Mouse (Mus musculus) Muller cell, postnatal 12 days (primary cell): ENCODE measurements around the gene Afdn.
A peak's percentile ranks its signal among the peaks of the same experiment; 100 is the strongest.
"Not testable (repeated sequence)": the region's sequence is repeated elsewhere in the genome, so short reads cannot be mapped to it uniquely, and the experiment has no call there.

Experiments
- DNase-seq: peaks from one replicate; pipeline ENCODE4 v3.0.0-alpha.2; 2015; ENCODE audit errors: inconsistent ontology term

The Afdn gene

DNA sequence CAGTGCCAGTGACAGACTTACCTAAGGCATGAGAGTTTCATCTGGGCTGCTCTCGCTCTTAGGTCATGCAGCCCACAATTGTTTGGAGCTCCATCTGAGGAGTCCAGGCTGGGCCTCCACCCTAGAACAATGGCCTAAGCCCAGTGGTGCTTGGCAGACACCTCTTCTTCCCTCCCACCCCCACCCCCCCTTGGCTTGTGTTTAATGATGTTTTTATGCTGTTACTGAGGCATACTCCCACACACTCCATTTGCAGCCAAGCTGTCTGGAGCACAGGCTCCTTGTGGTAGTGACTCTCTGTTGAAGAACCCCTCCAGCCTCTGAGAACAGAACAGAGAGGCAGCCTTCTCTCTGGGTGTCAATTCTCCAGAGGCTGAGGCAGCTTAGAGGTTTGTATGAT, 113.9 kb downstream of the Afdn start:
- DNase-seq, result peak; percentile 87

DNA sequence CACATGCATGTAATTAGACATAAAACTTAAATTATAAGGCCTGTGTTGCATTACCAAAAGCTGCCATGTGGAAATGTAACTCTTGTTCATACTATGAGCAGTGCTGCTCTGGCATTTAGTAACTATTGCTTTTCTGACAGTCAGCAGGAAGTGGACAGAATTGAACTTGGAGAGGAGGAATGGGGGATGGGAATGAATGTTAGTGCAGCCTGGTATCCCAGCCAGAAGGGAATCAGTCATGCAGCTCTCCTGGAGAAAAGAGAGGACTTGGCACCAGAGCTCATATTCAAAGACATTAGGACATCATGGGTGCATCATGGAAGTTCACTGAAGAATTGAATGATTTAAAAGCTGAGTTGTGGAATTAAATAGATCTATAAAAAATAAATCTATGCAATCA, 117.1 kb downstream of the Afdn start:
- peak; percentile 10 for DNase-seq

DNA sequence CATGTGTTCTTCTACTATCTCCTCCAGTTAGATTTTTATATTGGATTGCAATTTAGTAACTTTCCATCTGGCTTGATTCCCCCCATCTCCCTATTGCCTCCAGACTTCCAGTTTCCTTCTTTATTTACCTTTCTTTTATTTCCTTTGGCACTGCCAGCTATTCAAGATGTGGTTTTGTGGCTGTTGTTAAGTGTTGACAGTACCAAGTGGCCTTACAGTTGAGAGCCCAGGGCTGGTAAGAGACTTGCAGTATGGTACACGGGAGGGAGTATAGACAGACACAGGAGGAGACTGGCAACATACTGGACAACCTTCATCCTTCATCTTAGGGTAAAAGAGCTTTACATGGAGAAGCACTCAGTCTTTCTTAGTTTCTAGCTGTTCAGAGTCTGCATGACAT, 119.4 kb downstream of the Afdn start:
- DNase-seq, result no peak

DNA sequence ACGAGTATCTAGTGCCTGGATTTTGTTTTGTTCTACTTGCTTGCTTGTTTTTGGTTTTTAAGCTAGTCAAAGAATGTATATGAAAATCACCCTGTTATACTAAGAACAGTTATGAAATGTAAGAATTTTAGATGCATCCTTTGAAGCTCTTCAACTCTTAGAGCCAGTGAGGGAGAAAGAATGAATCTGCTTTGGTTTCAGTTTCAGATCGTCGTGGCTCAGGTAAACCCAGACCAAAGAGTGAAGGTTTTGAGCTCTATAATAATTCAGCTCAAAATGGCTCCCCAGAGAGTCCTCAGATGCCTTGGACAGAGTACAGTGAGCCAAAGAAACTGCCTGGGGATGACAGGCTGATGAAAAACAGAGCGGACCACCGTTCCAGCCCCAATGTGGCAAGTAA, 123.2 kb downstream of the Afdn start:
- DNase-seq, result no peak

DNA sequence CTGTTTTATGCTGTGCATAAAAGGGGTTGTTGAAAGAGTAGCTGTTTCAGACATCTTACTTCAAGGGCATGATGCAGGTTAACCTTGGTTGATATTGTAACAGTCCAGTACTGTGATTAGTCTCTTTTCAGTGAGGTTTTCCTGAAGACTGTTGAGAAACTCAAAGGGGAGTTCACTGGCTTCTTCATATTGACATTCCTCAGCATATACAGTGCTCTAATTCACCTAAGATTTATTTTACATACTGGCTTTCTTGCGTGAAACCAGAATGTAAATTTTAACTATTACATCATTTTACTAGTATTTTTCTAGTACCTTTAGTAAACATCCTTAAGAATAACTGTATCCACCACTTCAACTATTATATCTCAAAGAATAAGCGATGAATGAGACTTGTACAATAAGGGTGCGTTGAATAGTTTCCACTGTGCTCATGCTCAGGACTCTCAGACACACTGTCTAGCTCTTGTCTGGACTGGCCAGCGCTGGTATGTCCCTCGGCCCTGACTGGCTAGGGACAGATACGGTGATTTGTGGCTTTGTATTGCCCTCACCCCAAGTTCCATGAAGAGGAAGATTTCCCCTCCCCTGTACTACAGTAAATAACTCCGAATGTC, 129.6 kb downstream of the Afdn start:
- DNase-seq, result no peak

DNA sequence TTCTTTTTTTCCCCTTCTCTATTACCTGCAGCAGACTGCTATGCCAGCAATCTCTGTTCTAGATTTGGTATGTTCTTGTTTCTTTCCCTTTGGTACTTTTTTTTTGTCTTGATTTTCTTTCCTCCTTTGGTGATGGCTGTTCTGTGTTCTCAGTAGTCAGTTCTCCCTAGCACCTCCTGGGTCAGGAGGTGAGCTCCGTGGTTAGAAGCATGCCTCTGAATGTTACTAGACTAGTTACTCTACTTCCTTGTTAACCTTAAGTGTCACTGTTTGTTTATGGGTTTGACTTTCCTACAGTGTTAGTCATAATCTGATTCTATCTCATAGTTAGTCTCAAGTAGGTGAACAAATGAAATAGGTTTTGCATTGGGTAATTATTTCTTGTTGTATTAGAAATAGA, 130.6 kb downstream of the Afdn start:
- no peak for DNase-seq

DNA sequence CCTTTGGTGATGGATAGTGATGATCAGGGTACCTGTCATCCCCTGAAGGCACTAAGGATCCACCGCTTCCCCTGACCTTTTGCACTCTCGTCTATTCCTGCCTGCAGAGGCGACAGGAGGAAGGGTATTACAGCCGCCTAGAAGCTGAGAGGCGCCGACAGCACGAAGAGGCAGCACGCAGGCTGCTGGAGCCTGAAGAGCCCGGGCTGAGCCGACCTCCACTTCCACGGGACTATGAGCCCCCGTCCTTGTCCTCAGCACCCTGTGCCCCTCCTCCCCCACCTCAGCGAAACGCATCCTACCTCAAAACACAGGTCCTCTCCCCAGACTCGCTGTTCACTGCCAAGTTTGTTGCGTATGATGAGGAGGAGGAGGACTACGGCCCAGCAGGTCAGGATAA, 138.5 kb downstream of the Afdn start:
- DNase-seq, result no peak

DNA sequence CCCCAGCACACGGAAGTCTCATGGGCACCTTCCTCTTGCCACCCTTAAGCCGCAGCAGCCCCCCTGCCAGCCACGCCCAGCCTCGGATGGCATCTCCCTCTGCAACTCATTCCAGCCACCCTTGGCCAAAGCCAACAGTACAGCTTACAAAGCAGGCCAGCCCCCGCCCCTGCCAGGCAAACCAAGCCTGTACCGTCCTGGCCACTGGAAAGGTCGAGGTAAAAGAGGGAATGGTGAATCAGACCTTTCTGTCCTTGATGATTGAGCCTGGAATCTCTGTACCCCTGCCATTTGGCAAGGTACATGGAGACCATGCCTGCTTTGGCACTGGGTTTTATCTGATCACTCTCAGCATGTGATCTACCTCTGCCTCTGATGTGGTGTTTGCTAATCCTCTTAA, 138.9 kb downstream of the Afdn start:
- no peak for DNase-seq

DNA sequence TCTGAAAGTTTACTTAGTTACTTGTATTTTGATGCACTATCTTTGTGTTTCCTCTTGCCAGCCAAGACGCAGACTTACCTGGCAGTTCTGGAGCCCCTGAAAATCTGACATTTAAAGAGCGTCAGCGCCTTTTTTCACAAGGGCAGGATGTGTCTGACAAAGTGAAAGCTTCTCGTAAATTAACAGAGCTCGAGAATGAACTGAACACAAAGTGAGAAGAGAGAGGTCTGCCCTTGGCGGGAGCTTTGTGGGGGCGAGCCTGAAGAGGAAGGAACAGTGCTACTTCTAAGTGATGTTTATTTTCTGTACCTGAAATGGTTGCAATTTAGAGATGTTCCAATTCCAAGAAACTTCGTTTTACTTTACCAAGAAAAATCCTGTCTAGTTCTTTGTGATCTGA, 143.5 kb downstream of the Afdn start:
- no peak for DNase-seq

DNA sequence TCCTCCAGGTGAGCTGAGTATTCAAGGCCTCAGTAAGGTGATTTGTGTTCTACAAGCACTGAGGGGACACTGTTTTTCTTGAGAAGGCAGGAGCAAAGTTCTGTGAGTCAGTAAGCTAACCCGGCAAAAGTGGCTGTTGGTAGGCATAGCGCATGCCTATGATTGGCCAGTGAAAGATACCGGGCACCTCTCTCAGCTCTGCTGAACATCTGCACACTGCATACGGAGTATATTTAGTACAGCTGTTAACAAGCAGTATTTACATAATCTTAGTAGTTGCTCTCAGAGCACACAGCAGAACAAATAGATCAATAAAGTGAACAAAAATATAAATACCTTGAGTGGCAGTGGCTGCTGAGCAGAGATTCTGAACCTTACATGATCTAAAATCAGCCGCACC, 146.7 kb downstream of the Afdn start:
- DNase-seq, result no peak

DNA sequence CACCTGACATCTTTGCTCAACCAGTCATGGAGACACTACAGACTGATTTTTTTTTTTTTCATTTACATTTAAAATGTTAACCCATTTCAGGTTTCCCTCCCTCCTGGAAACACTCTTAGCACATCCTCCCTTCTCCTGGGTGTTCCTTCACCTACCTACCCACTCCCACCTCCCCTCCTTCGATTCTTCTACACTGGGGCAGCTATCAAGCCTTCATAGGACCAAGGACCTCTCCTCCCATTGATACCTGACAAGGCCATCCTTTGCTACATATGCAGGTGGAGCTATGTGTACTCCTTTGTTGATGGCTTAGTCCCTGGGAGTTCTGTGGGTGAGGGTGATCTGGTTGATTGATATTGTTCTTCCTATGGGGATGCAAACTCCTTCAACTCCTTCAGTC, 147.3 kb downstream of the Afdn start:
- no peak for DNase-seq

DNA sequence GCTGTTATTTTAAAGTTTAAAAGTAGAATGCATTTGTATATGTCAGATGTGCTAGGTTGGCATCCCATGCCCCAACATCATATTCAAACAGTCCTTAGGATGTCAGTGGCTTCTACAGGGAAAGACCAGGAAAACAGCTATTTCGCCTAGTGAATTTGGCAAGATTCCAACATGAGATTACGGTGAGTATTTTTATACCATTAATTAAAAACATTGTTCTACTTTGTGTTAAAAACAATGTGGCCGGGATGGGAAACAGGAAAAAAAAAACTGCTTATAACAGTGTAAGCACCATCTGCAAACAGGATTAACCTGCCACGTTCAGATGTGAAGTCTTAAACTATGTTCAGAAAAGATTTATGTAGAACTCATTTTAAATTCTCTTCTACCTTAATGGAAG, 153.6 kb downstream of the Afdn start:
- DNase-seq, result no peak

DNA sequence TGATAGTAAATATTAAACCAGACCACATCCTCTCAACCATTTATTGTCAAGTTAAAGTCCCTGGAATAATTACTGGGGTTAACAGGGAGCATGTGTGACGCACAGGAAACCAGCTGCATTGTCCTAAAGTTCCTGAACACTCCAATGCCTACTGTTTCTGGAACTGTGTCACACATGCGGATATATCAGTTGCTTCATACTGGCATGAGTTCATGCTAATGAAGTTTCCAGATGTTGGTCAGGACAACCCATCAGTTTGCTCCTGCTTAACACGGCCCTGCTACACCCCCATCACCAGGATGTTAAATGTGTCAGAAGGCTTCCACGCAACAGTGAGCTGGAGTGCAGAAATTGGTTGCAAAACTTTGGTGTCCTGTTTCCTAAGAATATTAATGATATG, 154.2 kb downstream of the Afdn start:
- no peak for DNase-seq

DNA sequence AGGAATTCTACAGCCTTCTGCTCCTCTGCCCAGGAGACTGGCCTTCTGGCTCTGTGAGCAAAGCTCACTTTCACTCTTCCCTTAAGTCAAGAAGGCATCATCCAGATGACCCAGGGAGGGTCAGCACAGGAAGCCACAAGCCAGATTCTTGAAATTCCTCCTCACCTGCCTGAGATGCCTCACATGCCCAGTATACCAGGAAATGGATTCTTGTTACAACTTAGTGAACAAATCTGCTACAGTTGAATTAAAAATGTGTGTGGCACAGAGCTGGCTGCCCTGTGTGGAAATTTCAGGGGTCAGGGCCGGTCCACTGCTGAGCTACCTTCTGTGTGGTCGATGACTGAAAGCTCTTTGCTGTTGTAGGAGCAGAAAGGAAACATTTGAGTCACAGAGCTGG, 160.4 kb downstream of the Afdn start:
- peak; percentile 83 for DNase-seq

DNA sequence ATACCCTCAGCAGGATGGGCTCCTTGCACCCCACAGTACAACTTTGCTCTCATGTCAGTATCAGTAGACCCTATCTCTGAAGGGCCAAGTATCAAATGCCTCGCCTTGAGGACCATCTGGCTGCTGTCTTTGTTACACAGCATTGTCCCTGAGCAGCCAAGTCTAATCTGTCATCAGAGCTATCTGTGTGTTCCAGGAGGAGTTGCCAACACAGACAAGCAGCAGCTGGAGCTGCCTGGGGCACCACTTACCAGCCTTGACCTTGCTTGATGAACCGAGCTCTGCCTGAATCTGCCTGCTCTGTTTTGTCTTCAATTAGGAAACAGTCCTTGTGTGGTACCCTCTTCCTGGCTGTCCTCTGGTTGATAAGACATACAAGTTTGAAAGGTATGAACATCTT, 163.1 kb downstream of the Afdn start:
- DNase-seq, result peak; percentile 75

DNA sequence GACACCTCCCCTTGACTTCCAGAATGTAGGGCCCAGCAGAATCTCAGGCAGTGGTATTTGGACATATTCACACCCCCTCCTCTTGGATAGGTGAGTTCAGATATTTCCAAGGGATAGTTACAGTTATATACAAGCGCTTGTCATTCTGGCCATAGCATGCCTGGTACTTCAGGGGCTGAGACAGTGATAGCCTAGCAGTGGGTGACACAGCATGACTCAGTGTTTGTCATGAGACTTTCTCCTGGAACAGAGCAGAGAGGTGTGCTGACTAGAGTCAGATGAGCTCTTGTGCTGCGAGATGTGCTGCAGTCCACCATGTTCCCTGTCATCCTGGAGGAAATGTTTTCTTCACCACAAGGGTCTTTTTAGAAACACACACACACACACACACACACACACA, 164.2 kb downstream of the Afdn start:
- no peak for DNase-seq

DNA sequence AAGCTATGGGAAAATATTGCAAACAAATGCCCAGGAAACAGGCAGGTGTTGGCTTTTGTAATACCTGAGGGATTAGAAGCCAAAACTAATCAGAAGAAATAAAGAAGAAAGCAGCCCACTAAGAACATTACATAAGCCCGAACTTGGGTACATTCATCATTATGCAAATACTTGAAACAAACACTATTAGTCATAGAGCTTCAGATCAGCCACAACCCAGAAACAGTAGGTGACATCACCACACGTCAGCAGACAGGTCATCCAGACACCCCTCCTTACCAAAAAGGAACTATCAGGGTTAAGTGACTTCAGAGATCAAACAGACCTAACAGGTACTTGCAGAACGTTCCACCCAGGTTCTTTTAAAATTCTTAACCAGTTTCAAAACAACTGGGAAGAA, 165.6 kb downstream of the Afdn start:
- DNase-seq, result peak; percentile 19

DNA sequence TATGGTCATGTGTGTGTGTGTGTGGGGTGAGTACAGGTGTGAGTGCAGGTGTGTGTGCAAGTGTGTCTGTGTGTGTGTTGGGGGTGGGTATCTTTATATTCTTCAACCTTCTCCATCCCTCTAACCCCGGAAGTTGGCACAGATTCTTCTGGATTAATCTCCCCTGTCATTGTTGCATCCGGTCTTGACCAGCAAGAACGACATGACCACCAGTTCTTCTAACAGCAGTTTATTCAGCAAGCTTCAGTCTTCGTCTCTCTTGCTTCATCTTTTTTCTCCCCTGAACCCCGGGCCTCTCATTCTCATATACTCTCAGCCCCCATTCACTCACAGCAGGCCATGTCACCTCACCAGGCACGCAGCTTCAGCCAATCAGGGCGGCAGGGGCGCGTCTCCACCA, 170.1 kb downstream of the Afdn start:
- no peak for DNase-seq

DNA sequence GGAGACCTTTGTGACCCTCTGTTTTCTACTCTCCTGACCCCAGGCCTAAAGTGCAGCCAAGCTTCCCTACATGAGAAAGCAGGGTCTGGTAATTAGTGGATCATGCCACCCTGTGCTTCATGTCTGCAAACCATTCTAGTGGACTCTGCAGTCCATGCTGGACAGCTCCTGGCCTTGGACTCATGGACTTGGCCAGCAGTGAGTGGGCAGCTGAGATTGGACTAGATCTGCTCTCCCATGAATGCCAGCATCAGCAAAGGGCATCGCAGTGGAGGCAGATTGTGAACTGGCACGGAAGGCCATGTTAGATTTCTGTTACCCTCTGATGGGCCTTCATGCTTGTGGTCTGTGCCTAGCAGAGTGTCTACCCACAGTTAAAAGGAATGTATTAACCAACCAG, 175.0 kb downstream of the Afdn start:
- not testable (repeated sequence) for DNase-seq

DNA sequence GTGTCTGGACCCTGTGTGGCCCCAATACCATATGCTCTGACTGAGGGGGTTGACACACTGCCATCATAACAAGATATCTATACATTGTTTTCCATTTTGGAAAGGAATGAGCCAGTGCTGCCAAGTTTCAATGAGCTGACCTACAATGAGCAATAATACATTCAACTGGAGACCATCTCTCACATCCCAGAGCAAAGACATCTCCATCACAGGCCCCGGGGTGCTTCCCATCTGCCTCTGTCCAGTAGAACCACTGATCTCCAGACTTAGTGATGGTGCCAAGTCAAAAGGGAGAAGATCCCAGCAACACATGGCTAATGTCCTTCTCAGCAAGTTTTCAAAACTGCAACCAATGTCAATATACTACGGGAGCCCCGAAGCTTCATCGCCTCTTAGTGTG, 177.4 kb downstream of the Afdn start:
- no peak for DNase-seq

DNA sequence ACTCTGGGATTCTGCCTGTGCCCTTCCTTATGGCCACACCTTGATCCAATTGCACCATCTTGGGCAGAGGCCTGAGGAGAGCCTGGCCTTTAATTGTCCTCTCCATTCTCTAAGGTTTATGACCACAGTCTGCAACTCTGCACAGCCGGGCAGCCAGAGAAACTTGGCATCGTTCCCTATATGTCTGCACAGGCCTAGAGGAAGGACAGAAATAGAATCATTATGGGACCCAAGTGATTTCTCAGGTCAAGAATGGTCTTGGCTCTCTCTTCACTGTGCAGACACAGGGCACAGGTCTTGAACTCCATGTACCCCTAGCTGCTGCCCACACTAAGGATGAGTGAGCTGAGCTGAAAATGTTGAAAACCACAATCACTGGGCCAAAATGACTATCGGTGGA, 178.3 kb downstream of the Afdn start:
- DNase-seq, result no peak

DNA sequence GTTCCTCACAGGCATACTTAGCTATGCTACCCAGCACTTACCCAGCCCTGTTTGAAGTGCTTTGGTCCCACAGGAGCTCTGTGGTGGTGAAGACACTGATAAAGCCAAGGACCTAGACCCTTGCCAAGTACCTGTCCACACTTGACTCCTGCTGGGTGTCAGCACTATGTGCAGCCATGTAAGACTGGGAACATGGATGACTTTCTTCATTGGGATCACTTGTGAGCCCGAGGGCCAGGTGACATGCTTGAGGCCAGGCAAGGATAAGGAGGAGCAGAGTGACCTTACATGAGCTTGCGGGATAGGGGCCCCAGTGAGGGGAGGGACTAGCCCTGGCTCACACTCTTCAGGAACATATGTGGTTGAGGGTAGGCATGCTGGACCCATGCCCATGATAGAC, 178.9 kb downstream of the Afdn start:
- not testable (repeated sequence) for DNase-seq

DNA sequence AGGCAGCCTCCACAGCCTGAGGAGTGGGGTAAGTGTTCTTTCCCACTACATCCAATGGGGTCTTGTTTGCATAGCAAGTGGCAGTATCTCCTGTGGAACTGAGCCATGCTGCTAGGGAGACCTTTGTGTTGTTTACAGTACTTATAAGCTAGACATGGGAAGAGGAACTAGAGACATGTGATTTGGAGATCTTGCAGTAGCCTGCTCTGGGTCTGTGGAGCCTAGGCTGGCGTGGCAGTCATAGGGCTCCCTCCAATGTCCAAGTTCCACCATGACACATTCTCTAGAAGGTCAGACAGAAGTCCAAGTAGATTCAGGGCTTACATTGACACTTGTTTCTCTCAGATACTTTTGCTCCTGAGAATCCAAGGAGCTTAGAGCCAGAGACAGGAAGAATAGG, 180.1 kb downstream of the Afdn start:
- DNase-seq, result no peak

DNA sequence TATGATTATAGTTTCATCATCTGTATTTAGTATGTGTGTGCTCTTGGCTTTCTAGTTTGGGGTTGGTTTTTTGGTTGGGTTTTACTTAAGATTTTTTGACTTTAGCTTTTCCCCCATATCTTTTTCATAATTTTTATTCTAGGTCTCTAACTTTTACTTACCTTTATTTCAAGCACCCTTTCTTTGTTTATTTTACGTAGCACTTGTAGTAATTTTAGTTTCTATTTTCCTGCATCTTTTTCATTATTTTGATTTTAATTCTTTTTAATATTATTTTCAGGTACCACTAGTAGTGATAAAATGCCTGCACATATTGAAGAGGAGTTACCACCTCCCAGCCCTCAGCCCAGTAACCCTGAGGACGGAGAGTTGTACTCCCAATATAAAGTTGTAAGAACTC, 187.7 kb downstream of the Afdn start, which contains the start of gene Gm7168:
Gene Gm7168, plus strand, starts transcription at position 301 of the 400 bp plus-strand sequence.
- DNase-seq, result not testable (repeated sequence)
